Mouse (Mus musculus) liver, embryonic 11.5 days (tissue): ENCODE measurements around the gene Gm20458. TPM values are rescaled to one million over a fixed set of nuclear protein-coding genes. Genes with fewer than 3 reads are reported as not detected.

Experiments used
- ATAC-seq: fragments of 200-750 bp; cut with Nextera tagmentation; replicated peaks from 2 replicates; pipeline ENCODE4 v1.8.0; 2017; ENCODE audit warnings: moderate number of reproducible peaks, mild to moderate bottlenecking, moderate TSS enrichment, moderate library complexity; ENCODE audit not compliant: low FRiP score
- DNase-seq: peaks from one replicate; pipeline ENCODE4 v3.0.0-alpha.2; 2017; ENCODE audit warnings: low spot score
- H3K27ac ChIP-seq: fragments of 300-500 bp; sonication (generic); 2 replicates; pipeline ENCODE4 v1.5.1; 2014; ENCODE audit warnings: mild to moderate bottlenecking, low read depth, low read length, control low read depth
- H3K27me3 ChIP-seq: fragments of 300-500 bp; sonication (generic); replicated peaks from 2 replicates; pipeline ENCODE4 v1.6.1; 2014; ENCODE audit warnings: low read length, mixed read lengths; ENCODE audit not compliant: control insufficient read depth, insufficient read depth
- H3K36me3 ChIP-seq: fragments of 300-500 bp; sonication (generic); 2 replicates; pipeline ENCODE4 v1.6.1; 2014; ENCODE audit warnings: mild to moderate bottlenecking, low read length, moderate library complexity, mixed read lengths; ENCODE audit not compliant: control insufficient read depth, insufficient read depth
- H3K4me1 ChIP-seq: fragments of 300-500 bp; sonication (generic); replicated peaks from 2 replicates; pipeline ENCODE4 v1.6.1; 2014; ENCODE audit warnings: low read length, mixed read lengths; ENCODE audit not compliant: control insufficient read depth, insufficient read depth
- H3K4me2 ChIP-seq: fragments of 300-500 bp; sonication (generic); 2 replicates; pipeline ENCODE4 v1.6.1; 2014; ENCODE audit warnings: mild to moderate bottlenecking, control low read depth, moderate library complexity
- H3K4me3 ChIP-seq: fragments of 300-500 bp; sonication (generic); 2 replicates; pipeline ENCODE4 v1.5.1; 2014; ENCODE audit warnings: low read depth, low read length, control low read depth
- H3K9ac ChIP-seq: fragments of 300-500 bp; sonication (generic); 2 replicates; pipeline ENCODE4 v1.6.1; 2014; ENCODE audit warnings: low read depth, low read length, control low read depth
- H3K9me3 ChIP-seq: fragments of 300-500 bp; sonication (generic); 2 replicates; pipeline ENCODE4 v1.6.1; 2016; ENCODE audit warnings: low read length, inconsistent platforms, mixed read lengths; ENCODE audit not compliant: control insufficient read depth
- whole genome bisulfite sequencing: fragments of 180-500 bp; shearing (Covaris S2); extraction: QIAGEN DNeasy Blood & Tissue Kit; methylation state at CpG from one replicate; pipeline ENCODE4 v1.1.7; 2014; 5-methylcytosine and 5-hydroxymethylcytosine counted together
- polyA plus RNA-seq: library from polyadenylated mRNA; unstranded; fragments of >200 nt; fragmentation: Nextera tagmentation; extraction: Ambion mirVana; gene quantifications from 2 replicates; pipeline ENCODE4 v1.2.1, GENCODE M21; 2014

Gene Gm20458
- polyA plus RNA-seq, 1 experiment from 2014 or later, result 4.4 TPM

DNA sequence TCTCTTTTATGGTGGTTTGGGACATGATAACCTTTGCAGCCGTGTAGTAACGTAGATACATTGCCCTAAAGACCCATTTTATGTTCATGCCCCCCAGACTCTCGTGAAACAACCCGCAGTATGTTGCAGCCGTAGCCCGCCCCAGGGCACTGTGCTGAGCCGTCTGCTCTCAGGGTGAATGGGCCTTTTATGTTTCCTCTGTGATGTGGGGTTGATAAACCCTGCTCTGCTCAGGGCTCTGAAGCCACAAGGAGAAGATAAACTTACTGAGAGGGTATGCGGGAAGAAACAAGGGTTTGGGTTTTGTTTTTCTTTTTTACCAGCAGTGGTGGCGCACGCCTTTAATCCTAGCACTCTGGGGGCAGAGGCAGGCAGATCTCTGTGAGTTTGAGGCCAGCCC is 73.5 kb downstream of the Gm20458 start:
- 70% methylated on average over 10 of the region's 10 CpGs for WGBS
- Histone ChIP-seq H3K27me3 (no peaks in the 10 kb centered on the region), H3K27ac (no peak overlapping the region), H3K4me3 (no peak overlapping the region), H3K9ac (no peak overlapping the region), H3K9me3 (no peaks in the 10 kb centered on the region), H3K4me1 (no peaks in the 10 kb centered on the region), H3K4me2 (no peak overlapping the region), H3K36me3 (no peaks in the 10 kb centered on the region)
- no peak for ATAC-seq
- no peak for DNase-seq

DNA sequence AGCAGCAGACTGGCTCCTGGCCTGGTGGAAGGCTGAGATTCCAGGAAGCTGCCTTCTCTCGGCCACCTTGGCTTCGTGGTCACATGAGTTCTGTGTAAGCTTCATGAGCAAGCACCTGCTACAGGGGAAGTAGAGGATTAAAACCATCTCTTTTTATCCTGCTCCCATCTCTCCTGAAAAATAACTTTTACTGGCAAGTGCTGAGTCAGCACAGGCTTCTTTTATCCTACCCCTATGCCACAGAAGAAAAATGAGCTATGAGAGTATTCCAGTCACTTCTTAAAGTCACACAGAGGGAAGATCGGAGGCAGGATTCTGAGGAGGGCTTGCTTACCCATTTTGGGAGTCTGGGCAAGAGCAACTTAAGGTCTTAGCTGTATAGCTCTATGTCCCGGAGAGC is 76.2 kb downstream of the Gm20458 start:
- Histone ChIP-seq H3K4me2 (no peak overlapping the region), H3K36me3 (no peaks in the 10 kb centered on the region), H3K4me3 (no peak overlapping the region), H3K4me1 (no peaks in the 10 kb centered on the region), H3K9me3 (no peaks in the 10 kb centered on the region), H3K27me3 (no peaks in the 10 kb centered on the region), H3K27ac (no peak overlapping the region), H3K9ac (no peak overlapping the region)
- ATAC-seq (no peak), DNase-seq (no peak)
- 71% methylated on average over 4 of the region's 4 CpGs for WGBS

Other genes with a start within 250 kb of the Gm20458 start
- not detected in 2 replicates for gene Wfdc15b, start 239.3 kb upstream of the Gm20458 start, polyA plus RNA-seq
- gene Svs2, start 222.5 kb upstream of the Gm20458 start, polyA plus RNA-seq, result not detected in 2 replicates
- gene Svs3b, start 204.3 kb upstream of the Gm20458 start, polyA plus RNA-seq, result not detected in 2 replicates
- not detected in 2 replicates for gene Svs4, start 182.5 kb upstream of the Gm20458 start, polyA plus RNA-seq
- gene Svs3a, start 171.7 kb upstream of the Gm20458 start, polyA plus RNA-seq, result not detected in 2 replicates
- gene Svs6, start 144.2 kb upstream of the Gm20458 start, polyA plus RNA-seq, result not detected in 2 replicates
- not detected in 2 replicates for gene Svs5, start 128.2 kb upstream of the Gm20458 start, polyA plus RNA-seq
- gene Slpi, start 71.9 kb upstream of the Gm20458 start, polyA plus RNA-seq, result 9.4 and 11.6 TPM in 2 replicates
- 0.04 and 0.12 TPM in 2 replicates for gene Rbpjl, start 57.8 kb upstream of the Gm20458 start, polyA plus RNA-seq
- 0.14 and 0.32 TPM in 2 replicates for gene Matn4, start 55.8 kb upstream of the Gm20458 start, polyA plus RNA-seq
- gene Sdc4, start 17.1 kb upstream of the Gm20458 start, polyA plus RNA-seq, result 38.9 and 39.2 TPM in 2 replicates
- 49.1 and 52.8 TPM in 2 replicates for gene Sys1, start 4.0 kb upstream of the Gm20458 start, polyA plus RNA-seq
- not detected in 2 replicates for gene Trp53tg5, start 12.8 kb downstream of the Gm20458 start, polyA plus RNA-seq
- gene Dbndd2, start 25.1 kb downstream of the Gm20458 start, polyA plus RNA-seq, result 2.1 TPM in 2 replicates
- 52.1 and 58.7 TPM in 2 replicates for gene Pigt, start 36.6 kb downstream of the Gm20458 start, polyA plus RNA-seq
- gene Wfdc2, start 101.4 kb downstream of the Gm20458 start, polyA plus RNA-seq, result 8.2 and 9.1 TPM in 2 replicates
- gene Spint3, start 112.5 kb downstream of the Gm20458 start, polyA plus RNA-seq, result not detected in 2 replicates
- gene Wfdc6a, start 124.5 kb downstream of the Gm20458 start, polyA plus RNA-seq, result not detected in 2 replicates
- not detected in 2 replicates for gene Eppin, start 132.6 kb downstream of the Gm20458 start, polyA plus RNA-seq
- not detected in 2 replicates for gene Wfdc6b, start 152.6 kb downstream of the Gm20458 start, polyA plus RNA-seq
- not detected in 2 replicates for gene Wfdc8, start 152.7 kb downstream of the Gm20458 start, polyA plus RNA-seq
- not detected in 2 replicates for gene Wfdc16, start 177.8 kb downstream of the Gm20458 start, polyA plus RNA-seq
- not detected in 2 replicates for gene Wfdc10, start 195.1 kb downstream of the Gm20458 start, polyA plus RNA-seq
- not detected in 2 replicates for gene Wfdc9, start 195.6 kb downstream of the Gm20458 start, polyA plus RNA-seq
- gene Wfdc11, start 213.1 kb downstream of the Gm20458 start, polyA plus RNA-seq, result not detected in 2 replicates
- not detected in 2 replicates for gene Wfdc13, start 224.1 kb downstream of the Gm20458 start, polyA plus RNA-seq
- gene Spint4, start 237.5 kb downstream of the Gm20458 start, polyA plus RNA-seq, result not detected in 2 replicates